Mouse (Mus musculus) neural tube, embryonic 12.5 days (tissue): ENCODE measurements at regions not wholly inside any gene's neighbourhood (a gene's known extent, or its start where the extent isn't known, plus 50 kb on each side); places are given as distances from the start of the nearest gene placed in this dataset.
"Not testable (repeated sequence)": the region's sequence is repeated elsewhere in the genome, so short reads cannot be mapped to it uniquely, and the experiment has no call there.

Source experiments
- ATAC-seq: fragments of 200-750 bp; cut with Nextera tagmentation; 2 replicates; pipeline ENCODE4 v1.8.0; 2017; ENCODE audit warnings: low read depth, mild to moderate bottlenecking, moderate TSS enrichment, moderate library complexity; ENCODE audit not compliant: low FRiP score
- H3K27ac ChIP-seq: fragments of 300-500 bp; sonication (generic); 2 replicates; pipeline ENCODE4 v1.5.1; 2016
- H3K27me3 ChIP-seq: fragments of 300-500 bp; sonication (generic); replicated peaks from 2 replicates; pipeline ENCODE4 v1.6.1; 2016; ENCODE audit warnings: mild to moderate bottlenecking
- H3K36me3 ChIP-seq: fragments of 300-500 bp; sonication (generic); 2 replicates; pipeline ENCODE4 v1.6.1; 2016; ENCODE audit warnings: mild to moderate bottlenecking
- H3K4me1 ChIP-seq: fragments of 300-500 bp; sonication (generic); 2 replicates; pipeline ENCODE4 v1.6.1; 2016
- H3K4me2 ChIP-seq: fragments of 300-500 bp; sonication (generic); replicated peaks from 2 replicates; pipeline ENCODE4 v1.6.1; 2016; ENCODE audit warnings: mild to moderate bottlenecking
- H3K4me3 ChIP-seq: fragments of 300-500 bp; sonication (generic); 2 replicates; pipeline ENCODE4 v1.5.1; 2016
- H3K9ac ChIP-seq: fragments of 300-500 bp; sonication (generic); 2 replicates; pipeline ENCODE4 v1.6.1; 2016; ENCODE audit warnings: mild to moderate bottlenecking
- H3K9me3 ChIP-seq: fragments of 300-500 bp; sonication (generic); 2 replicates; pipeline ENCODE4 v1.6.1; 2016; ENCODE audit warnings: mild to moderate bottlenecking
- WGBS: fragments of 180-500 bp; shearing (Covaris S2); methylation state at CpG from one replicate; pipeline ENCODE4 v1.1.7; 2016; 5-methylcytosine and 5-hydroxymethylcytosine counted together

DNA sequence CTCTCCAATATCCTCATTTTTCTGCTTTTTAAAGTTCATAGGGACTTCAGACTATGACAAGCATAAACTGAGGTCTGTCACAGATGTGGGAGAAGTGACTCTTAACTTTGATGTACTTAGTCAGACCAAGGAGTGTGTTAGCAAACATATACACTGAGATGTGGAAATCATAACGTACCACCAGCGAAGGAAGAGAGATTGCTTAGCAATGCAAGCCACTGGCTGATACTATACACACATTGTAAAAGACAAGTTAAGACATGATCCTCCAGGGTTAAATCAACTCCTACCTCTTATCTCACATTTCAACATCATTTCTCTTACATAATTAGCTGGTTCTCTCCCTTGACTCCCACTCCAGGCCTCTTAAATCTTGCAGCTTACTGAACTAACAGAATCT lies 227.9 kb upstream of the Rarb start:
- 93% methylated on average over 2 of the region's 2 CpGs for WGBS
- H3K9ac ChIP-seq: no peak overlapping the region

DNA sequence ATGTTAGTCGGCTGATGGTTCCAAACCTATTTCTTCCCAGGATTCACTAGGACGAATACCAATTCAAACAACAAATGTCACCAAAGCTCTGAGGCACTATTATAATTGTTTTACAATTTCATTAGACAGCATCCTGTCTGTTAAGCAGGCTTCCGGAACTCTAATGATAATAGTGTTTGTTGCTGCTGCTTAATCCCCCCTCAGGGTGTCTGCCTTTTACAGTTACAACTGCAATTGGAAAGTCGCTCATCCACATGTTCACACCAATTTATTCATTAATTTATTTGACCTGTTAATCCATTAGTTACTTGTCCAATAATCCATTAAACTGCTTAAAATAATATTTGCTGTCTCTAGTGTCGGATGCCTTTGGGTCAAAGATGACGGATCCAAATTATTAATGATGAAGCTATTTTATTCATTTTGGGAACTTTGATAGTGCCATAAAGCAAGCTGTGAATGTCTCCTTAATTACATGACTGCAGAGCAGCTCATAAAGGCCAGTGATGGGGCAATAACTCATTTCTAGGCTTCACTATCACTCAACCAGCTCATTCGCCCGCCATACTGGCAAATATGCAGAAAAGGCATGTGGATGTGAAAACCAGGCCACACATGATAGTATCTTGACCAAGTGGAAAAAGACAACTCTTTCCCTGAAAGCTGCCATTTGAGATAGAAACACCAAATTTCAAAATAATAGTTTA lies 226.6 kb upstream of the Rarb start:
- H3K27me3 ChIP-seq: no peaks in the 10 kb centered on the region
- no peaks in the 10 kb centered on the region for H3K36me3 ChIP-seq
- no peaks in the 10 kb centered on the region for H3K4me1 ChIP-seq
- no peak overlapping the region for H3K4me3 ChIP-seq
- H3K27ac ChIP-seq: no peak overlapping the region
- 62% methylated on average over 8 of the region's 8 CpGs for WGBS
- 0 out of 2 replicates have a peak, but pooled peaks have one; percentile 53 for ATAC-seq
- H3K9me3 ChIP-seq: no peaks in the 10 kb centered on the region
- no peak overlapping the region for H3K9ac ChIP-seq
- H3K4me2 ChIP-seq: no peak overlapping the region

More for the DNA sequence above, 227.9 kb upstream of the Rarb start:
- no peaks in the 10 kb centered on the region for H3K9me3 ChIP-seq
- H3K4me2 ChIP-seq: no peak overlapping the region
- H3K27ac ChIP-seq: no peak overlapping the region
- no peak overlapping the region for H3K4me3 ChIP-seq
- no peak for ATAC-seq
- H3K27me3 ChIP-seq: no peaks in the 10 kb centered on the region
- no peaks in the 10 kb centered on the region for H3K4me1 ChIP-seq
- no peaks in the 10 kb centered on the region for H3K36me3 ChIP-seq

DNA sequence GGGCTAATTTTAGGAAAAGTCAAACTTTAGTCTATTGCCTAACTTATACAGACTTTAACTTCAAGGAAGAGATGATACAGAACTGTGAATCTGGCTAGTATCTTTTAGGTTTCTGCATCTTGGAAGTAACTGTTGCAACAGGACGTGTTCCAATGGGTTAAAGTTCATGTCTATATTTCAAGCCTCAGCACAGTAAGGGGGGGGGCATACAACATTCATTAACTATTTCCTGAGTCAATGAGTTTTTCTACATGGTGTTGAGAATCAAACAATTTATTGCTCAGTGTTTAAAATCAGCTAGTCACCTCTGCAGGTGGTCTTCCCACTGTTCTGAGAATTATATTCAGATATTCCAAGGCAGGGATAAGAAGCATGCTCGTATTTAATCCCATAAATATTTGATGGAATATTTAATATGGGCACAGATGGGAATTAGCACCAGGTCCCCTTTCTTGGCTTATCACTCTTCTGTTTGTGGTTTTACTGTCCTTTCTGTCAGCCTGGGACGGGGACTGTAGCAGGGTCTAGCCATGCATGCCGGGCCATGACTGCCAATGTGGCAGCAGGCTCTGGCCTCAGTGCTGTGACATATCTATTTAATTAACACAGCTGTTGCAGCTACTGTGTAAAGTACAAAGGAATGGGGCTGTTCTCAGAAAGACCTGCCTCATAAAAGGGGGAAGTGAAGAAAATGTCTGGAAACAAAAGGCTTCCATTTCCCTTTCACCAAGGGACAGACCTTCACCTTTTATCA lies 201.8 kb upstream of the Rarb start:
- peak; percentile 75 for ATAC-seq
- no peak overlapping the region for H3K4me3 ChIP-seq
- no peak overlapping the region for H3K9ac ChIP-seq
- no peak overlapping the region for H3K27ac ChIP-seq
- WGBS: 28% methylated on average over 4 of the region's 4 CpGs
- no peaks in the 10 kb centered on the region for H3K27me3 ChIP-seq
- no peaks in the 10 kb centered on the region for H3K36me3 ChIP-seq
- H3K4me2 ChIP-seq: no peak overlapping the region
- H3K9me3 ChIP-seq: no peaks in the 10 kb centered on the region
- H3K4me1 ChIP-seq: peaks cover 7% of the 10 kb centered on the region

DNA sequence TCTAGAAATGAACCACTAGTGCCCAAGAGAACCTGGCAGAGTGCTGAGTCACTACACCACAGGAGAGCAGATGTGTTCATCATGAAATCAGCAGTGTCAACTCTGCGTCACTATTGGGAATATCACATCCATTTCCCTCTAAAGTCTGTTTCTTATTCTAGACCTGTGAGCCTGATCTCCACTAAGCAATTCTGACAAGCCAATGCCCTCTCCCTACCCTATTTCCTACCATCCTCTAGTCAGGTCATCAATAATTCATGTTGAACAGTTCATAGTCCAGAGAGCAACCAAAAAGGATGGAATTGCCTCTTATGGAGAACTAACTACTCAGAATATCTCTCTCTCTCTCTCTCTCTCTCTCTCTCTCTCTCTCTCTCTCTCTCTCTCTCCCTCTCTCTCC lies 194.0 kb upstream of the Rarb start:
- H3K9ac ChIP-seq: no peak overlapping the region
- no peak overlapping the region for H3K4me2 ChIP-seq
- ATAC-seq: no peak
- no peaks in the 10 kb centered on the region for H3K27me3 ChIP-seq
- no peaks in the 10 kb centered on the region for H3K36me3 ChIP-seq
- H3K9me3 ChIP-seq: no peaks in the 10 kb centered on the region
- WGBS: 88% methylated on average over 1 of the region's 1 CpGs
- no peak overlapping the region for H3K27ac ChIP-seq
- H3K4me3 ChIP-seq: no peak overlapping the region
- H3K4me1 ChIP-seq: no peaks in the 10 kb centered on the region

DNA sequence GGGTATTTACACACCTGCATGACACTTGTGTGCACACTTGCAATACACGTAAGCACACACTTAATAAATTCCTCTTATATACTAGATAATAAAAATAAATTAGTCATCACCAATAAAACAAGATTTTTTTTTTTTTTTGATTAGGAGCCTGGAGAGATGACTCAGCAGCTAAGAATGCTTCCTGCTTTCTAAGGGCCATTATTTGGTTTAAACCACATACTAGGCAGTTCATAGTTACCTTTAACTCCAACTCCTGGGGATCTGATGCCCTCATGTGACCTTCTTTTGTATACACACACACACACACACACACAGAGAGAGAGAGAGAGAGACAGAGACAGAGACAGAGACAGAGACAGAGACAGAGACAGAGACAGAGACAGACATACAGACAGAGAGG lies 193.2 kb upstream of the Rarb start:
- Histone ChIP-seq H3K9me3 (no peaks in the 10 kb centered on the region), H3K4me3 (no peak overlapping the region), H3K4me2 (no peak overlapping the region), H3K4me1 (no peaks in the 10 kb centered on the region), H3K36me3 (no peaks in the 10 kb centered on the region), H3K27ac (no peak overlapping the region), H3K9ac (no peak overlapping the region), H3K27me3 (no peaks in the 10 kb centered on the region)
- WGBS: 91% methylated on average over 1 of the region's 1 CpGs
- ATAC-seq: no peak

DNA sequence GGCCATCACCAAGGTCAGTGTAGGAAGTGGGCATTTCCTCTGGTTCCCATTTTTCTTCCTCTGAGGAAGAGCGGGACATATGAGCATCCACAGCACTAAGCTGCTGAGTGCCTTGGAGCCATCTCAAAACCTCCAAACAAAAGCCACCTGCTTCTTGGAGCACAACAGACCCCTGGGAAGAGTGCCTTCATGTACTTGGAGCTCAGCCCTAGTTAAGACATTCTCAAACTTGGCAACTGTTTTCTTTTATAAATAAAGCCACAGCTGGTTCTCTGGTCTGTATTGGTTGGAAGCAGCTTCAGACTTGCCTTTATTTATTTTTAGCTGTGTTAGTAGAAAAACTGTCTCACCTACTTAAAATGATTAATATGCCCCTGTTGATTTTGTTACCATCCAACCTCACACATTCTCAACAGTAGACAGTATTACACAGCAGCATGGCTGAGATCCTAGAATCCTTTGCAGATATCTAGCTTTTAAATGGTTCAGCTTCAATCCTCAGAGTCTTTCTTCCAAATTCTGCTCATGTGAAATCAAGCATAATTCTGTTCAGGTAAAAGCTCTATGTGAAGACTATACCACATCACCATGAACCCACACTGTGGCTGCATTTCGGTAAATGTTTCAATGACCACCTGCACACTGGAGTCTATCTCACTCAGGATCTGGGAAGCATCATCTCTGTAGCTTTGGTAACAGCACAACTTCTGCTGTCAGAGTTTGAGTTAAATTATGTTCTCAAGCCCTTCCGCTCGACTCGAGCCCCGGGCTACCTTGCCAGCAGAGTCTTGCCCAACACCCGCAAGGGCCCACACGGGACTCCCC lies 186.4 kb upstream of the Rarb start:
- no peak for ATAC-seq
- Histone ChIP-seq H3K9ac (no peak overlapping the region), H3K4me1 (no peaks in the 10 kb centered on the region), H3K4me3 (no peak overlapping the region), H3K4me2 (no peak overlapping the region), H3K27ac (no peak overlapping the region), H3K9me3 (no peaks in the 10 kb centered on the region), H3K36me3 (no peaks in the 10 kb centered on the region), H3K27me3 (no peaks in the 10 kb centered on the region)
- WGBS: 91% methylated on average over 8 of the region's 8 CpGs

DNA sequence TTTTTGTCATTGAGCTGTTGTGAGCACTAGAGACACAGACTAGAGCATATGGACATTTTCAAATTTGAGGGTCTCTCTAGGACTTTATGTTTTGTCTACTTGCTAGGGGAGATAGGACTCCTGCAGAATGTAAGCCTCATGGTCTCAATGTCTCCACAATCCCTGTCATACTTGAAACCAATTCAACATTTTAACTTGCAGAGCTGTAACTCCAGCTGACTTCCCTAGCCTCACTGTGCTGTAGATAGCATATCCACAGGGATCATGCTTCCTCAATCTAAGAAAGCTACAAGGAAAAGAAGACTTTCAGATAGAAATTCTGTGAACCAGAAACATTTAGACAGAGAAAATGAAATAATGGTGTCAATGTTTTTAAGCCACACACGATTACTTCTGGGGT lies 185.8 kb upstream of the Rarb start:
- H3K4me3 ChIP-seq: no peak overlapping the region
- no peaks in the 10 kb centered on the region for H3K4me1 ChIP-seq
- 94% methylated on average over 1 of the region's 1 CpGs for WGBS
- H3K4me2 ChIP-seq: no peak overlapping the region
- ATAC-seq: no peak
- no peaks in the 10 kb centered on the region for H3K27me3 ChIP-seq
- no peak overlapping the region for H3K27ac ChIP-seq
- no peaks in the 10 kb centered on the region for H3K36me3 ChIP-seq
- no peaks in the 10 kb centered on the region for H3K9me3 ChIP-seq
- H3K9ac ChIP-seq: no peak overlapping the region

DNA sequence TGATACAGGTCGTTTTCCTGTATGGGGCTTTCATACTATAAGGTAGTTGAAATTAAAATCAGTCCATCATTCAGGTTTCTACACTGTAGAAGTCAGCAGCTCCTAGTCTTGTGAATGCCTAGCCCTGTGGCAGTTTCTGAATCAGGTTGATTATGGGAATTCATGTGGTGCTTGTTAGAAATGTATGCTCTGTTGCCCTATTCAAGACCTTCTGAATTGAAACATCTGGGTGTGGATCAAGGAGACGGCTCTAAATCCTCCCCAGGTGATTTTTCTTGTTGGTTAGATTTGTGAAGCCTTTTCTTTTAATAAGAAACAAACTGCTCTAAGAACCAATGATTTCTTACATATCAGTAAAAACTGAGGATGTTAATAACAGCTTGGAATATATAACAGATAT lies 177.8 kb upstream of the Rarb start:
- Histone ChIP-seq H3K27ac (no peak overlapping the region), H3K4me1 (no peaks in the 10 kb centered on the region), H3K4me2 (no peak overlapping the region), H3K4me3 (no peak overlapping the region), H3K27me3 (no peaks in the 10 kb centered on the region), H3K36me3 (no peaks in the 10 kb centered on the region), H3K9me3 (no peaks in the 10 kb centered on the region), H3K9ac (no peak overlapping the region)
- WGBS: 80% methylated on average over 2 of the region's 2 CpGs
- ATAC-seq: no peak

DNA sequence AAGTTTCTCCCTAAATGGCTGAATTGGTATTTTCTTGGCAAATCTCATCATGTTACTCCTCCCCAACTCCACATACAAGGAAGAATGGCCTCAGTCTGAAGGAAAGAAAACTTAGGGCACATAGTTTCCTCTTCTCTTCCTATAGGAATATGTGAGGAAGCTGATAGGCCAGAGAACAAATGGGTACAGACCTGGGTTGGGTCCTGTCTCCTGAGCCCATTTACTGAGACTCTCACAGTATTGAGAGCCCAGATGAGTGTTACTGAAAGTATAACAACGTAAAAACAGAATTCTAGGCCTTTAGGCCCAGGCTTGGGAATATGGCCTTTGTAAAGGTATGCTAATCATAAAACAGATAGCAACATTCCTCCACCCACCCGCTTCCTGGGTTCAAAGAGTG lies 152.0 kb upstream of the Rarb start:
- H3K27me3 ChIP-seq, H3K27ac ChIP-seq, H3K4me3 ChIP-seq, H3K36me3 ChIP-seq, H3K4me2 ChIP-seq, ATAC-seq, H3K4me1 ChIP-seq, H3K9ac ChIP-seq, H3K9me3 ChIP-seq: not testable (repeated sequence)
- 81% methylated on average over 2 of the region's 2 CpGs for WGBS

DNA sequence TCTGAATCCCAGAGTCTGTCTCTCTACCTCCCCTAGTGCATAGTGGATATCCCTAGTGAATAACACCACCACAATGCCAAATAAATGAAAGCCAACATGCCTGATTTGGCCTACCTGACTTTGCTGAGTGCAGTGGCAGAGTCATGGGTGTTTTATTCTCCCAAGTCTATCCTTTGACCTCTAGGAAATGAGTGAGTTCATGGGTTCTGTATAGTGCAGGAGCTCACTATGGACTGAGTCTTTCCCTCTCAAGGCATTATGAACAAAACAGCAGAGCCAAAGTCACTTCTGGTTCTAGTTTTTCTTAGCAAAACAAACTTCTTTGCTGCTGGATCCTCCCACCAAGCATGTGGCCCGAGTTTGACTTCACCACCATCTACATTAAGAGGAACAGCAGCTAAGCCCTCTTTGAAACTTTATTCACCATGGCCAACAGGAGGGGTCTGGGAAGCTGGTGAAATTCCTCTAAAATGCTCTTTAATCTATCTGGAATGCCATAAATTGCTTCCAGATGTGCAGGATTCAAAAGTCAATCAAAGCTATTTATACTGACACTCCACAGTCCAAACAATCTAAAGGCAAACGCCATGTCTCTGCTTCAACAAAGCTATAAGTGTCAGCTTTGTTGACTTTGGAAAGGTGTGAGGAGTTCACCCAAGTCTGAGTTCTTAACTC lies 145.9 kb upstream of the Rarb start:
- H3K4me1 ChIP-seq: 0 out of 2 replicates have a peak, but pooled peaks cover under 1% of the 10 kb centered on the region
- H3K9me3 ChIP-seq: no peaks in the 10 kb centered on the region
- H3K27ac ChIP-seq: no peak overlapping the region
- no peak for ATAC-seq
- no peak overlapping the region for H3K9ac ChIP-seq
- H3K4me3 ChIP-seq: no peak overlapping the region
- H3K27me3 ChIP-seq: no peaks in the 10 kb centered on the region
- no peaks in the 10 kb centered on the region for H3K36me3 ChIP-seq
- H3K4me2 ChIP-seq: no peak overlapping the region
- 63% methylated on average over 2 of the region's 2 CpGs for whole genome bisulfite sequencing

DNA sequence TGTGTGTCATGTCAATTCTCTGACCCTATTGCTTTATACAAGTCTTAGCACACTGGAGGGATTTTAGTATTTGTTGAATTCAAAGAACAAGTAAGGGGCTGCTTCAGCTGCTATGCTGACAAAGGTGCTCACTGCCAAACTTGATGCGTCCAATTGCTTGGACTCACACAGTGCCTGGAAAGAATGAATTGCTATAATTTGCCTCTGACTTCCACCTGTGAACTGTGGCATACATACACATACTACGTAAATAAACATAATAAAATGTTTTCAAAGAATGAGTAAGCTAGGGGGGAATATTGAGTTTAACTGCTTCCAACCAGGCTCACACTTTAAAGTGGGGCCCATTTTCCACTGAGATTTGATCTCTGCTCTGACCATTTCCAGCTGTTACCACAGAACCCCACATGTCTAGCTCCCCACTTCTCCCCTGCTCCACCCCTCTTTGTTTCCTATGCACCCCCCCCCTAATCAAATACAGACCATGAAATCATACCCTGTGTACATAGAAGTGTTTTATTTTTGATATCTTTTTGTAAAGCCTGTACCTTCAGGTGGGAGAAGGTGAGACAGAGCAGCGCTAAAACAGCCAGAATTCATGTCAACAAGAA lies 143.4 kb upstream of the Rarb start:
- H3K4me3 ChIP-seq: no peak overlapping the region
- ATAC-seq: no peak
- no peak overlapping the region for H3K4me2 ChIP-seq
- no peaks in the 10 kb centered on the region for H3K9me3 ChIP-seq
- H3K36me3 ChIP-seq: no peaks in the 10 kb centered on the region
- 0 out of 2 replicates have a peak, but pooled peaks cover 5% of the 10 kb centered on the region for H3K4me1 ChIP-seq
- H3K9ac ChIP-seq: no peak overlapping the region
- WGBS: 83% methylated on average over 3 of the region's 3 CpGs
- H3K27ac ChIP-seq: no peak overlapping the region
- H3K27me3 ChIP-seq: no peaks in the 10 kb centered on the region
